ENCODE assay signal across 10 mouse cellular contexts in the genomic region with DNA sequence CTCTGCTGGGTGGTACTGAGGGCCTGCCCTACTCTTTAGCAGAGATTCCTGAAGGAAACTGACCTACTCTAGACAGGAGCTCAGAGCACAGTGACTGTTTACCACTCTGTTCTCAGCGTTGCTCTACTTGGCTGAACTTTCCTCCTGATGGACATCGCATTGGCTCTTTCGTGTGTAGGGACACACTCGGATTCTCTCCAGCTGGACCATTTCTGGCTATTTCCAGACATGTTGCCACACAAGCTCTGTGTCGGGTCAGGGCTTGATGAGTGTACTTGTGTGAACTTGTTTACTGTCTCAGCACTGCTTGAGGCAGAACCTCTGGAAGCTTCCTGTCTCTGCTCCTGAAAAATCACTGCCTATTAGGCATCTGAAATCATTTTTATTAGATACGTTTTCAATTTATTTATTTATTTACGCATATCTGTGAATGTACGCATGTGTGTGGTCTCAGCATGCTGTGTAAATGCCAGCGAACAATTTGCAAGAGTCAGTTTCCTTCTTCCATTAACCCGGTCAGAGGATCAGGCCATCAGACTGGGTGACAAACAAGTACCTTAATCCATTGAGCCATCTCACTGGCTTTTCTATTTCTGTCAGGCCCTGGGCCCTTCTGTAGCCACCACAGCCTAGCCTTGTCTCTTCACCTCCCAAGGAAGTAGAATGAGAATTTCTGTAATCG.
DNase-seq lines count a peak whose midpoint lies in the region; ATAC-seq and TF ChIP-seq lines count a peak whose summit lies in the region.
"Had no signal": no experiment of that assay in that cellular context is flagged by ENCODE, and none has a peak within 500 bp of the region (broad histone marks: within the 10 kb centered on the region; RNA-seq: fewer than 3 reads in every experiment).

No protein-coding gene starts in this region.

- peak; percentile 18 to 57 for DNase-seq in adrenal gland, adult (ENCODE audit: inconsistent age in 2 of 2, low spot score in 1 of 2)
- DNase-seq in fat pad, adult 2 months (ENCODE audit: extremely low read depth, low read depth, low spot score): peak; percentile 93
- DNase-seq in lung, embryonic 14.5 days: peak; percentile 87
- no peak for DNase-seq in spleen, postnatal 4 days (ENCODE audit: low spot score in 2 of 2)
- no peak for DNase-seq in layer of hippocampus, postnatal 25 days (ENCODE audit: extremely low spot score in 1 of 2, low spot score in 1 of 2)

- WGBS in intestine, embryonic 16.5 days: 54% methylated on average over 11 of the region's 11 CpGs
- 49% methylated on average over 11 of the region's 11 CpGs for WGBS in lung, embryonic 14.5 days
- WGBS in forebrain, embryonic 13.5 days: 88% methylated on average over 11 of the region's 11 CpGs

- no peaks in the 10 kb centered on the region for H3K9me3 ChIP-seq in intestine, embryonic 16.5 days (ENCODE audit: control insufficient read depth, low read length)
- no peaks in the 10 kb centered on the region for H3K9me3 ChIP-seq in lung, embryonic 14.5 days (ENCODE audit: low read depth, low read length)
- H3K9me3 ChIP-seq in forebrain, embryonic 13.5 days (replicated peaks): no peaks in the 10 kb centered on the region
- H3K9me3 ChIP-seq: embryonic facial prominence, embryonic 12.5 days; limb, embryonic 15.5 days had no signal

- H3K4me2 ChIP-seq in intestine, embryonic 16.5 days (ENCODE audit: low read depth, low read length): no peak overlapping the region
- H3K4me2 ChIP-seq in lung, embryonic 14.5 days: no peak overlapping the region
- H3K4me2 ChIP-seq in forebrain, embryonic 13.5 days: no peak overlapping the region
- H3K4me2 ChIP-seq: embryonic facial prominence, embryonic 12.5 days; limb, embryonic 15.5 days had no signal

- peak; percentile 85 for ATAC-seq in intestine, embryonic 16.5 days
- ATAC-seq in lung, embryonic 14.5 days (ENCODE audit: insufficient read depth): peak; percentile 91
- no peak for ATAC-seq in forebrain, embryonic 13.5 days
- ATAC-seq in frontal cortex, adult (ENCODE audit: low TSS enrichment): no peak

- H3K4me3 ChIP-seq in intestine, embryonic 16.5 days (ENCODE audit: low read length): no peak overlapping the region
- no peak overlapping the region for H3K4me3 ChIP-seq in lung, embryonic 14.5 days (ENCODE audit: low read depth, low read length)
- H3K4me3 ChIP-seq in forebrain, embryonic 13.5 days: no peak overlapping the region
- H3K4me3 ChIP-seq: embryonic facial prominence, embryonic 12.5 days; limb, embryonic 15.5 days had no signal

- no peaks in the 10 kb centered on the region for H3K36me3 ChIP-seq in intestine, embryonic 16.5 days (ENCODE audit: control insufficient read depth, insufficient read depth, low read length)
- H3K36me3 ChIP-seq in lung, embryonic 14.5 days (ENCODE audit: insufficient read depth): no peaks in the 10 kb centered on the region
- H3K36me3 ChIP-seq in forebrain, embryonic 13.5 days (ENCODE audit: poor library complexity, severe bottlenecking): no peaks in the 10 kb centered on the region
- H3K36me3 ChIP-seq: embryonic facial prominence, embryonic 12.5 days; limb, embryonic 15.5 days had no signal

- H3K27ac ChIP-seq in intestine, embryonic 16.5 days (ENCODE audit: low read length): peak overlapping the region; percentile 23; the same call in 1 of the 2 replicates
- no peak overlapping the region for H3K27ac ChIP-seq in lung, embryonic 14.5 days (ENCODE audit: low read depth)
- H3K27ac ChIP-seq in forebrain, embryonic 13.5 days: no peak overlapping the region
- H3K27ac ChIP-seq: embryonic facial prominence, embryonic 12.5 days; limb, embryonic 15.5 days had no signal

- H3K4me1 ChIP-seq in intestine, embryonic 16.5 days (ENCODE audit: control insufficient read depth, insufficient read depth, low read length): peaks cover 13% of the 10 kb centered on the region
- H3K4me1 ChIP-seq in lung, embryonic 14.5 days (ENCODE audit: insufficient read depth): peaks cover 4% of the 10 kb centered on the region; the same call in 1 of the 2 replicates
- peaks cover 9% of the 10 kb centered on the region for H3K4me1 ChIP-seq in forebrain, embryonic 13.5 days

- H3K9ac ChIP-seq in intestine, embryonic 16.5 days (ENCODE audit: low read depth, low read length): no peak overlapping the region
- H3K9ac ChIP-seq in lung, embryonic 14.5 days: no peak overlapping the region
- no peak overlapping the region for H3K9ac ChIP-seq in forebrain, embryonic 13.5 days
- H3K9ac ChIP-seq: embryonic facial prominence, embryonic 12.5 days; limb, embryonic 15.5 days had no signal

- TF ChIP-seq CTCF in lung, embryonic 14.5 days (IDR thresholded peaks at IDR 0.05; ENCODE audit: low read depth): no peak

- no peaks in the 10 kb centered on the region for H3K27me3 ChIP-seq in intestine, embryonic 16.5 days (replicated peaks; ENCODE audit: control insufficient read depth, insufficient read depth, low read length)
- no peaks in the 10 kb centered on the region for H3K27me3 ChIP-seq in lung, embryonic 14.5 days (ENCODE audit: insufficient read depth, low read length)
- no peaks in the 10 kb centered on the region for H3K27me3 ChIP-seq in forebrain, embryonic 13.5 days
- H3K27me3 ChIP-seq: embryonic facial prominence, embryonic 12.5 days; limb, embryonic 15.5 days had no signal

Comparison
In these comparisons a context has a peak if more than half of its experiments do, and no peak if none do; other contexts are left out.
1. DNase-seq: peak in adrenal gland, adult (2 of 2), fat pad, adult 2 months (single experiment) and lung, embryonic 14.5 days (single experiment); none in spleen, postnatal 4 days (0 of 2) and layer of hippocampus, postnatal 25 days (0 of 2).
2. ATAC-seq: peak in intestine, embryonic 16.5 days (single experiment) and lung, embryonic 14.5 days (single experiment); none in forebrain, embryonic 13.5 days (single experiment) and frontal cortex, adult (single experiment).